Mouse (Mus musculus) regulatory T cell (primary cell): ENCODE results near the gene Ssbp4.

Source experiments
- in situ Hi-C: fragments of 300-600 bp; cut with MboI, MseI; formaldehyde crosslinking; loops from one replicate; pipeline ENCODE4 v1.15.1; 2025; ENCODE audit warnings: high pct_unique_total_duplicates

Gene Ssbp4

DNA sequence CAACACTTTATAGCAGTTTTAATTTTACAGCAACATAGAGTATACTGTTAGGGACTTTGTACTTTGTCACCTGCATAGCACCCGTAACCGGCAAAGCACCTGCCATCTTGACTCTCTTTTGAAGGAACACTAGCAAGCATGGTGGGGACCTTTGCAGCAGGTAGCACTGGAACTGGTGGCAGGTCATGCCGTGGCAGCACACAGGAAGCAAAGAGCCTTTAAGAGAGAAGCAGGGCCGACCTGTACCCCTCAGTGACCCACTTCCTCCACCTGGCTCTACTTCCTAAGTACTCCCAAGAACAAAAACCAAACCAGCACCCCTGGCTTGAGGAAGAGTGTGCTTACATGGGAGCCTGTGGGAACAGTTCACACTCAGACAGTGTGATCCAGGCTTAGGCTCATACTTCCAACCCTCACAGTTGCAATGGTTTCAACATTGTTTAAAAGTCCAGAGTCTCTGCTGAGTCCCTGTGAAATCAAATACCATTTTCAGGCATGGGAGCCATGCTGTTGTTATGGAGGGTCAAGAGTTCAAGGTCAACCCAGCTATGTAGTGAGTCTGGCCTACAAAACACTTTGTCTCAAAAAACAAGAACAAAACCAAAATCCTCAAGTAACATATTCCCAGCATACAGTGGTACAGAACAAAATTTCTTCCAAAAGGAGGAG is 53.5 kb downstream of the Ssbp4 start:
- in situ Hi-C loops = no loop called here

DNA sequence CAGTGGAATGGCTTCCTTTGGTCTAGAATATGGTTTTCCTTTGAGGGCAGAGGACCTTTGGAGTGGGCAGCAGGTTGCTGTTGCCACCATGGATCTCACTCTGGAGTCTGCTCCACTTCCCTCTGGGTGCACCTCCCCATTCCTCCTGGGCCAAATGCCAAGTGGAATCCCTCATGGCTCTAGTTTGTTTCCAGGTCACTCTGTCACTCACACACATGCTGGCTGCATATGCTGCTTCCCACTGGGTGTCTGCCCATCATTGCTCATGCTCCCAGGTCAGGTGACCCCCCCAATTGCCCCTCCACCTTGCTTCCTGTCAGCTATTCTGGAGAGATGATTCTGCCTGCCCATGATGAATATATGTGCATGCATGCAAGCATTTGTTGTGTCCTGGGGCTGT is 54.9 kb downstream of the Ssbp4 start:
- in situ Hi-C loops = no loop called here

DNA sequence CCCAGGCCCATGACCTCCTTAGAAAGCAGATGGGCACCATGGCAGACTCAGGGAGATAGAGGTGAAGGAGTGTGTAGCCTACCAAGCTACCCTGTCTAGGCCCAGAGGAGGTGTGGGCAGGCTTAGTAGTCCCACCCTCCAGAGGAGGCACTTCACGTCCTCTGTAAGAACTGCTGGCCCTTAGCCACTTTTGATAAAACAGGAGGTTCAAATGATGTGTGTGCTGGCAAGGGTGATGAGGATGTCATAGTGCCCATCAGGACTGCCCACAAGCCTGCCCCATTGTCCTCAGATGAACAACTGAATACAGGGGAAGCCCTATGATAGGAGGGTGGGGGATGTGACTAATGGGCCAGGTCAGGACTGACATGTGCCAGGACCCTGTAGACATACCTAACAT is 55.8 kb downstream of the Ssbp4 start:
- in situ Hi-C loops = no loop called here

DNA sequence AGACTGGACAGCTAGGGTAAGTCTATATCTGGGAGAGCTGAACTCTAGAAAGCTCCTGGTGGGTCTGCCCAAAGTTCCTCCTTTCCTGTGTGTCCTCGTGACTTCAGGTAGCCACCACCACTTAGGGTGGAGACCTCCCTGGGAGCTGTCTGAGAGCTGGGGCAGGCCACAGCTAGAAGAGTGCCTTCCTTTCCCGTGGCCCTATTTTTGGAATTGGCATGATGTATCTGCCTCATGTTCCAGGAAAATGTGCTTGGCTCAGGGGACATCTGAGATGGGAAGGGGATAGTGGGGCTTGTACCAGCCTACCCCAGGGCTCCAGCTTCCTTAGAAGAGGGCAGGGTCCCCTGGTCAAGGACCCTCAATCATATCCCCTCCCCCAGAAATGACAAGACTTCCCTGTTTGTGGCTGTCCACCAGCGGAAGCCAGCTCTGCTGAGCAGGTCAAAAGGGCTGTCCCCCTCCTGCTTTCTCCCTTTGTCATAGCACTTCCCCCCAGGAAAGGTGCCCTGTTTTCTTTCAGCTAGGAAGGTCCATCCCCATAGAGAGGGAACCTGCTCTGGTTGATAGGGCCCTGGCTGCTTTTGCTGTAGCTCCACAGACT is 57.0 kb downstream of the Ssbp4 start:
- in situ Hi-C loops = no loop called here

DNA sequence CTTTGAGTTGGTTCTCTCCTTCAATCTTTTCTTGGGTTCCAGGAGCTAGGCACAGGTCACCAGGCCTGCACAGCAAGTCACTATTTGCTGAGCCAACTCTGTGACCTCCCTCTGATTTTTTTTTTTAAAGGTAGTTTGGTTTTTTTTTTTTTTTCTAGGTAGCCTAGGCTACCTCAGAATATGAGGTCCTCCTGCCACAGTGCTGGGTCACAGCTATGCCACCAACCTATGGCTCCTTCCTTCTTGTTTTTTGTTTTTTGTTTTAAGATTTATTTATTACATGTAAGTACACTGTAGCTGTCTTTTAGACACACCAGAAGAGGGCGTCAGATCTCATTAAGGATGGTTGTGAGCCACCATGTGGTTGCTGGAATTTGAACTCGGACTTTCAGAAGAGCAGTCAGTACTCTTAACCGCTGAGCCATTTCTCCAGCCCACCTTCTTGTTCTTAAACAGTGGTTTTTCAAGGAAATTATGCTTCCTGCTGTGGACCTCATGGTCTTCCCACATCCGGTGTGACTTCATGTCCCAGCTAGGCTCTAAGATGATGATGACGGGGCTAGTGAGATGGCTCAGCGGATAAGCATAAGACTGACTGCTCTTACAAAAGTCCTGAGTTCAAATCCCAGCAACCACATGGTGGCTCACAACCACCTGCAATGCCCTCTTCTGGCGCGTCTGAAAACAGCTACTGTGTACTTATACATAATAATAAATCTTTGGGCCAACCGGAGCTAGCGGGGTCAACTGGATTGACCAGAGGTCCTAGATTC is 59.1 kb downstream of the Ssbp4 start:
- in situ Hi-C loops = no loop called here

DNA sequence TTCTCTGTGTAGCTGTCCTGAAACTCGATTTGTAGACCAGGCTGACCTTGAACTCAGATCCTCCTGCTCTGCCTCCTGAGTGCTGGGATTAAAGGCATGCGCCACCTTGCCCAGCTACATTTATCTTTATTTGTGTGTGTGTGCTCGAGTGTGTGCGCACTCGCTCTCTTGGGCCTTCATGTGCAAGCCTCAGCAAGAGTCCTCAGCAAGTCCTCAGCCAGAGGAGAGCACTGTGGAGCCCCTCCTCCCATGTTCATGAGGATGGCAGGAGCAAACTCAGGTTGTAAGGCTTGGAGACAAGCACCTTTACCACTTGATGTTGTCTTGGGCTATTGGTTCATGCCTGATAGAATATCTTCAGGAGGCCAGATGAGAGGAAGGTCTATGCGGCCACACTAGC is 60.9 kb downstream of the Ssbp4 start:
- in situ Hi-C loops = no loop called here
